In the genomic region with DNA sequence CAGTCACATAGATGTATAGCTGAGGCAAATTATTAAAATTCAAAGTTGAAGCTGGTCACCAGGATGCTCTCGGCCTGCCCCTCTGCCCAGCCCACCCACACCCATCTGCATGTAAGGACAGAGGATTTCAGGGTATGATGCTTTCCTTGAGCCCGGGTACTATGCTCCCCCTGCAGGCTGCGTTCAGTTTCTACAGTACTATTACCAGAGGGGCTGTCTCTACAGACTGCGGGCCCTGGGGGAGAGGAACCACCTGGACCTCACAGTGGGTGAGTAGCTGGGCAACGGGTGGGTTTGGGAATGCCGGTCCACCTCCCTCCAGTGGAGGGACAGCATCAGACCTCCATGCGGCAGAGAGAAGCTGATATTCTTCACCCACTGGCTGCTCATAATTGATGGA, we compare ENCODE assay signal across 9 mouse cellular contexts. TPM values are rescaled to one million over a fixed set of nuclear protein-coding genes. Genes with fewer than 3 reads are reported as not detected.
DNase-seq lines count a peak whose midpoint lies in the region; TF ChIP-seq lines count a peak whose summit lies in the region.
"Had no signal": no experiment of that assay in that cellular context is flagged by ENCODE, and none has a peak within 500 bp of the region (broad histone marks: within the 10 kb centered on the region; RNA-seq: fewer than 3 reads in every experiment).

No protein-coding gene starts in this region.

- H3K4me1 ChIP-seq in lung, adult 2 months (ENCODE audit: control insufficient read depth, insufficient read depth, low read length), result 0 out of 2 replicates have a peak, but pooled peaks cover under 1% of the 10 kb centered on the region
- H3K4me1 ChIP-seq in embryonic fibroblast, embryonic 13.5 days (ENCODE audit: control insufficient read depth, insufficient read depth, low read length), result no peaks in the 10 kb centered on the region

- TF ChIP-seq CTCF in gastrocnemius, adult 2 months (IDR thresholded peaks at IDR 0.05), result peak; percentile 54
- TF ChIP-seq CTCF in lung, adult 2 months (IDR thresholded peaks at IDR 0.05; ENCODE audit: insufficient read depth, low read length), result 0 out of 2 replicates have a peak, but pooled peaks have one; percentile 15
- 0 out of 2 replicates have a peak, but pooled peaks have one; percentile 33 for TF ChIP-seq CTCF in embryonic fibroblast, embryonic 13.5 days (IDR thresholded peaks at IDR 0.05; ENCODE audit: borderline replicate concordance, insufficient read depth, low read length)

- DNase-seq in gastrocnemius, adult 2 months, result no peak
- no peak for DNase-seq in gastrocnemius, adult 8-10 months (ENCODE audit: low spot score in 2 of 2)
- DNase-seq in lung, adult 2 months, result no peak
- DNase-seq in lung, adult 18-20 months, result no peak
- DNase-seq in retina, embryonic 14.5 days (ENCODE audit: low spot score), result peak; percentile 68
- no peak for DNase-seq in cerebellum, adult 9-11 months
- DNase-seq in urinary bladder, postnatal 36 days (ENCODE audit: low spot score in 2 of 2), result no peak

- intact Hi-C loops in gastrocnemius, adult 2 months (cut with DNase I), result no loop called here

- no peak overlapping the region for H3K4me3 ChIP-seq in gastrocnemius, adult 2 months
- H3K4me3 ChIP-seq in lung, adult 2 months (replicated peaks; ENCODE audit: extremely low read depth, low read depth, low read length), result no peak overlapping the region
- no peak overlapping the region for H3K4me3 ChIP-seq in embryonic fibroblast, embryonic 13.5 days (ENCODE audit: insufficient read depth, low read length)
- H3K4me3 ChIP-seq: liver, embryonic 15.5 days had no signal

- H3K27ac ChIP-seq in gastrocnemius, adult 2 months, result no peak overlapping the region
- no peak overlapping the region for H3K27ac ChIP-seq in embryonic fibroblast, embryonic 13.5 days (ENCODE audit: insufficient read depth, low read length)
- H3K27ac ChIP-seq: liver, embryonic 15.5 days had no signal

- TF ChIP-seq POLR2A in lung, adult 2 months (IDR thresholded peaks at IDR 0.05; ENCODE audit: borderline replicate concordance, extremely low read depth, low read depth, low read length), result no peak
- TF ChIP-seq POLR2A in embryonic fibroblast, embryonic 13.5 days (IDR thresholded peaks at IDR 0.05; ENCODE audit: low read depth, low read length), result no peak

- WGBS in lung, adult 2 months, result 45% methylated on average over 7 of the region's 7 CpGs

RNA-seq across cellular contexts. Expression of a gene that starts 17.6 kb away (rescaled TPM):
- total RNA-seq in gastrocnemius, adult 2 months (2021), result under 1 TPM; 0.28 to 0.36 TPM
- under 1 TPM in 3 of 4 experiments, not detected in 1; 0.24 to 0.36 (median 0.36) TPM for total RNA-seq in gastrocnemius, adult 8-10 months (2022)
- polyA plus RNA-seq in lung, adult 2 months (2012; rRNA removed), result 10.0 and 10.8 TPM in 2 replicates
- polyA plus RNA-seq in embryonic fibroblast, embryonic 13.5 days (2011; ENCODE audit: insufficient read length, low read depth, missing spikeins), result 2.3 and 2.4 TPM in 2 replicates

RNA-seq across cellular contexts. Expression of a gene that starts 27.1 kb away (rescaled TPM):
- 10 to 100 TPM in 1 of 2 experiments, 1 to 10 TPM in 1; 9.8 to 11.3 TPM for total RNA-seq in gastrocnemius, adult 2 months (2021)
- 10 to 100 TPM in 3 of 4 experiments, 1 to 10 TPM in 1; 8.0 to 10.8 (median 10.5) TPM for total RNA-seq in gastrocnemius, adult 8-10 months (2022)
- 12.9 and 15.2 TPM in 2 replicates for polyA plus RNA-seq in lung, adult 2 months (2012; rRNA removed)
- polyA plus RNA-seq in embryonic fibroblast, embryonic 13.5 days (2011; ENCODE audit: insufficient read length, low read depth, missing spikeins), result 12.4 and 15.1 TPM in 2 replicates

RNA-seq across cellular contexts. Expression of a gene that starts 46.7 kb away (rescaled TPM):
- total RNA-seq in gastrocnemius, adult 2 months (2021), result 10 to 100 TPM; 19.2 to 23.2 TPM
- 10 to 100 TPM; 15.7 to 18.3 (median 17.0) TPM for total RNA-seq in gastrocnemius, adult 8-10 months (2022)
- polyA plus RNA-seq in lung, adult 2 months (2012; rRNA removed), result 10.4 and 12.1 TPM in 2 replicates
- polyA plus RNA-seq in embryonic fibroblast, embryonic 13.5 days (2011; ENCODE audit: insufficient read length, low read depth, missing spikeins), result 5.5 and 9.1 TPM in 2 replicates

RNA-seq across cellular contexts. Expression of a gene that starts 54.3 kb away (rescaled TPM):
- total RNA-seq in gastrocnemius, adult 2 months (2021), result 10 to 100 TPM; 13.3 to 16.9 TPM
- 10 to 100 TPM; 11.4 to 12.8 (median 12.3) TPM for total RNA-seq in gastrocnemius, adult 8-10 months (2022)
- polyA plus RNA-seq in lung, adult 2 months (2012; rRNA removed), result 19.3 and 21.5 TPM in 2 replicates
- polyA plus RNA-seq in embryonic fibroblast, embryonic 13.5 days (2011; ENCODE audit: insufficient read length, low read depth, missing spikeins), result 23.0 and 28.4 TPM in 2 replicates
